Mouse (Mus musculus) bone marrow, adult 2 months (tissue): ENCODE data around the gene Acadl.

ENCODE experiments used
- CTCF ChIP-seq: fragments of 200-500 bp; IDR thresholded peaks from 2 replicates; pipeline ENCODE4 v1.5.1; 2011; ENCODE audit warnings: low read length, control low read depth; ENCODE audit not compliant: control insufficient read depth, insufficient read depth
- POLR2A ChIP-seq: fragments of 200-500 bp; IDR thresholded peaks from 2 replicates; pipeline ENCODE4 v1.6.1; 2011; ENCODE audit warnings: low read depth, mild to moderate bottlenecking, control low read depth, low read length, borderline replicate concordance; ENCODE audit not compliant: control insufficient read depth

- TF ChIP-seq POLR2A (no peak), CTCF (no peak)
These were observed 82.0 kb downstream of the Acadl start for GRCm38 (mm10) chr1:66781027-66781426.
